Mouse (Mus musculus): ENCODE data around the gene Bank1. TPM values are rescaled to one million over a fixed set of nuclear protein-coding genes. Genes with fewer than 3 reads are reported as not detected.
A peak's percentile ranks its signal among the peaks of the same experiment; 100 is the strongest.
"Not testable (repeated sequence)": the region's sequence is repeated elsewhere in the genome, so short reads cannot be mapped to it uniquely, and the experiment has no call there.

Bank1 gene
- polyA plus RNA-seq, 1 experiment from 2014 or later, result 0.22 TPM

- Histone ChIP-seq H3K27ac (replicated peaks; ENCODE audit: low read depth, low read length) (no peak overlapping the region), H3K9ac (replicated peaks; ENCODE audit: low read length) (no peak overlapping the region), H3K4me2 (ENCODE audit: low read depth, low read length) (no peak overlapping the region), H3K9me3 (replicated peaks; ENCODE audit: control insufficient read depth, low read length) (no peaks in the 10 kb centered on the region), H3K4me1 (ENCODE audit: control insufficient read depth, insufficient read depth, low read length) (no peaks in the 10 kb centered on the region), H3K4me3 (ENCODE audit: low read depth, low read length) (no peak overlapping the region), H3K36me3 (replicated peaks; ENCODE audit: control insufficient read depth, insufficient read depth, low read depth, low read length) (no peaks in the 10 kb centered on the region), H3K27me3 (ENCODE audit: control insufficient read depth, insufficient read depth, low read length) (no peaks in the 10 kb centered on the region)
- no peak for ATAC-seq (replicated peaks; ENCODE audit: insufficient number of reproducible peaks, low FRiP score, low TSS enrichment, low read depth)
- no peak for DNase-seq (ENCODE audit: low spot score)
- 59% methylated on average over 2 of the region's 2 CpGs for WGBS
Observed at GRCm38 (mm10) chr3:136339896-136340295, 14.0 kb upstream of the Bank1 start.

GRCm38 (mm10) chr3:136331135-136331534, 5.3 kb upstream of the Bank1 start:
- ATAC-seq (replicated peaks; ENCODE audit: insufficient number of reproducible peaks, low FRiP score, low TSS enrichment, low read depth), result no peak
- Histone ChIP-seq H3K4me2 (ENCODE audit: low read depth, low read length) (no peak overlapping the region), H3K9me3 (replicated peaks; ENCODE audit: control insufficient read depth, low read length) (no peaks in the 10 kb centered on the region), H3K36me3 (replicated peaks; ENCODE audit: control insufficient read depth, insufficient read depth, low read depth, low read length) (no peaks in the 10 kb centered on the region), H3K4me1 (ENCODE audit: control insufficient read depth, insufficient read depth, low read length) (no peaks in the 10 kb centered on the region), H3K27ac (replicated peaks; ENCODE audit: low read depth, low read length) (no peak overlapping the region), H3K27me3 (ENCODE audit: control insufficient read depth, insufficient read depth, low read length) (no peaks in the 10 kb centered on the region), H3K4me3 (ENCODE audit: low read depth, low read length) (no peak overlapping the region), H3K9ac (replicated peaks; ENCODE audit: low read length) (no peak overlapping the region)
- no peak for DNase-seq (ENCODE audit: low spot score)
- 74% methylated on average over 2 of the region's 2 CpGs for WGBS

GRCm38 (mm10) chr3:136330043-136330442, 4.2 kb upstream of the Bank1 start:
- ATAC-seq (replicated peaks; ENCODE audit: insufficient number of reproducible peaks, low FRiP score, low TSS enrichment, low read depth) (no peak), DNase-seq (ENCODE audit: low spot score) (no peak)
- no peaks in the 10 kb centered on the region for H3K4me1 ChIP-seq (ENCODE audit: control insufficient read depth, insufficient read depth, low read length)
- no peak overlapping the region for H3K27ac ChIP-seq (replicated peaks; ENCODE audit: low read depth, low read length)
- no peak overlapping the region for H3K4me3 ChIP-seq (ENCODE audit: low read depth, low read length)
- no peaks in the 10 kb centered on the region for H3K9me3 ChIP-seq (replicated peaks; ENCODE audit: control insufficient read depth, low read length)
- no peak overlapping the region for H3K4me2 ChIP-seq (ENCODE audit: low read depth, low read length)
- H3K9ac ChIP-seq (replicated peaks; ENCODE audit: low read length), result no peak overlapping the region
- H3K36me3 ChIP-seq (replicated peaks; ENCODE audit: control insufficient read depth, insufficient read depth, low read depth, low read length), result no peaks in the 10 kb centered on the region
- H3K27me3 ChIP-seq (ENCODE audit: control insufficient read depth, insufficient read depth, low read length), result no peaks in the 10 kb centered on the region

GRCm38 (mm10) chr3:136329133-136329532, 3.3 kb upstream of the Bank1 start:
- Histone ChIP-seq H3K4me3 (ENCODE audit: low read depth, low read length) (no peak overlapping the region), H3K27me3 (ENCODE audit: control insufficient read depth, insufficient read depth, low read length) (no peaks in the 10 kb centered on the region), H3K9ac (replicated peaks; ENCODE audit: low read length) (no peak overlapping the region), H3K4me1 (ENCODE audit: control insufficient read depth, insufficient read depth, low read length) (no peaks in the 10 kb centered on the region), H3K36me3 (replicated peaks; ENCODE audit: control insufficient read depth, insufficient read depth, low read depth, low read length) (no peaks in the 10 kb centered on the region), H3K4me2 (ENCODE audit: low read depth, low read length) (no peak overlapping the region), H3K9me3 (replicated peaks; ENCODE audit: control insufficient read depth, low read length) (no peaks in the 10 kb centered on the region), H3K27ac (replicated peaks; ENCODE audit: low read depth, low read length) (no peak overlapping the region)
- DNase-seq (ENCODE audit: low spot score) (no peak), ATAC-seq (replicated peaks; ENCODE audit: insufficient number of reproducible peaks, low FRiP score, low TSS enrichment, low read depth) (no peak)
- 53% methylated on average over 6 of the region's 6 CpGs for WGBS

GRCm38 (mm10) chr3:136324716-136325115, 1.1 kb downstream of the Bank1 start:
- not testable (repeated sequence) for H3K4me1 ChIP-seq (ENCODE audit: control insufficient read depth, insufficient read depth, low read length); H3K9ac ChIP-seq (replicated peaks; ENCODE audit: low read length); H3K27me3 ChIP-seq (ENCODE audit: control insufficient read depth, insufficient read depth, low read length); H3K4me3 ChIP-seq (ENCODE audit: low read depth, low read length); H3K9me3 ChIP-seq (replicated peaks; ENCODE audit: control insufficient read depth, low read length); H3K36me3 ChIP-seq (replicated peaks; ENCODE audit: control insufficient read depth, insufficient read depth, low read depth, low read length); DNase-seq (ENCODE audit: low spot score); ATAC-seq (replicated peaks; ENCODE audit: insufficient number of reproducible peaks, low FRiP score, low TSS enrichment, low read depth); H3K27ac ChIP-seq (replicated peaks; ENCODE audit: low read depth, low read length); H3K4me2 ChIP-seq (ENCODE audit: low read depth, low read length)
- WGBS, result 90% methylated on average over 6 of the region's 6 CpGs

- Histone ChIP-seq H3K27me3 (ENCODE audit: control insufficient read depth, insufficient read depth, low read length) (no peaks in the 10 kb centered on the region), H3K4me1 (ENCODE audit: control insufficient read depth, insufficient read depth, low read length) (no peaks in the 10 kb centered on the region), H3K4me2 (ENCODE audit: low read depth, low read length) (no peak overlapping the region), H3K9me3 (replicated peaks; ENCODE audit: control insufficient read depth, low read length) (no peaks in the 10 kb centered on the region), H3K27ac (replicated peaks; ENCODE audit: low read depth, low read length) (no peak overlapping the region), H3K9ac (replicated peaks; ENCODE audit: low read length) (no peak overlapping the region), H3K36me3 (replicated peaks; ENCODE audit: control insufficient read depth, insufficient read depth, low read depth, low read length) (no peaks in the 10 kb centered on the region), H3K4me3 (ENCODE audit: low read depth, low read length) (no peak overlapping the region)
- 91% methylated on average over 3 of the region's 3 CpGs for WGBS
- DNase-seq (ENCODE audit: low spot score), result no peak
- ATAC-seq (replicated peaks; ENCODE audit: insufficient number of reproducible peaks, low FRiP score, low TSS enrichment, low read depth), result no peak
Observed at GRCm38 (mm10) chr3:136321936-136322335, 3.9 kb downstream of the Bank1 start.

GRCm38 (mm10) chr3:136308487-136308886, 17.4 kb downstream of the Bank1 start:
- H3K9ac ChIP-seq (replicated peaks; ENCODE audit: low read length), result no peak overlapping the region
- no peak for ATAC-seq (replicated peaks; ENCODE audit: insufficient number of reproducible peaks, low FRiP score, low TSS enrichment, low read depth)
- no peaks in the 10 kb centered on the region for H3K36me3 ChIP-seq (replicated peaks; ENCODE audit: control insufficient read depth, insufficient read depth, low read depth, low read length)
- no peak overlapping the region for H3K4me2 ChIP-seq (ENCODE audit: low read depth, low read length)
- no peak overlapping the region for H3K4me3 ChIP-seq (ENCODE audit: low read depth, low read length)
- H3K27ac ChIP-seq (replicated peaks; ENCODE audit: low read depth, low read length), result no peak overlapping the region
- no peaks in the 10 kb centered on the region for H3K9me3 ChIP-seq (replicated peaks; ENCODE audit: control insufficient read depth, low read length)
- WGBS, result 61% methylated on average over 1 of the region's 1 CpGs
- DNase-seq (ENCODE audit: low spot score), result no peak
- no peaks in the 10 kb centered on the region for H3K4me1 ChIP-seq (ENCODE audit: control insufficient read depth, insufficient read depth, low read length)
- no peaks in the 10 kb centered on the region for H3K27me3 ChIP-seq (ENCODE audit: control insufficient read depth, insufficient read depth, low read length)

- Histone ChIP-seq H3K4me2 (ENCODE audit: low read depth, low read length) (no peak overlapping the region), H3K4me3 (ENCODE audit: low read depth, low read length) (no peak overlapping the region), H3K27ac (replicated peaks; ENCODE audit: low read depth, low read length) (no peak overlapping the region), H3K9ac (replicated peaks; ENCODE audit: low read length) (no peak overlapping the region), H3K36me3 (replicated peaks; ENCODE audit: control insufficient read depth, insufficient read depth, low read depth, low read length) (no peaks in the 10 kb centered on the region), H3K9me3 (replicated peaks; ENCODE audit: control insufficient read depth, low read length) (no peaks in the 10 kb centered on the region), H3K27me3 (ENCODE audit: control insufficient read depth, insufficient read depth, low read length) (no peaks in the 10 kb centered on the region), H3K4me1 (ENCODE audit: control insufficient read depth, insufficient read depth, low read length) (no peaks in the 10 kb centered on the region)
- no peak for ATAC-seq (replicated peaks; ENCODE audit: insufficient number of reproducible peaks, low FRiP score, low TSS enrichment, low read depth)
- DNase-seq (ENCODE audit: low spot score), result peak; percentile 16
- WGBS, result 61% methylated on average over 5 of the region's 5 CpGs
Observed at GRCm38 (mm10) chr3:136306564-136307158, 19.2 kb downstream of the Bank1 start.

All from embryonic facial prominence, embryonic 11.5 days (tissue).